Mouse (Mus musculus): ENCODE data around the gene Cryba4.

- TF ChIP-seq POLR2A (IDR thresholded peaks at IDR 0.05; ENCODE audit: low read depth, low read length): no peak
- no peak for TF ChIP-seq CTCF (conservative IDR thresholded peaks at IDR 0.05; ENCODE audit: insufficient read depth, insufficient read length, low read depth, low read length)
Observed at GRCm38 (mm10) chr5:112277906-112278470, 25.7 kb upstream of the Cryba4 start.
